Mouse (Mus musculus) hindbrain, postnatal 0 days (tissue): ENCODE measurements around the gene Apba3. TPM values are rescaled to one million over a fixed set of nuclear protein-coding genes. Genes with fewer than 3 reads are reported as not detected.
"Not testable (repeated sequence)": the region's sequence is repeated elsewhere in the genome, so short reads cannot be mapped to it uniquely, and the experiment has no call there.

ENCODE experiments used
- ATAC-seq: fragments of 200-750 bp; cut with Nextera tagmentation; 2 replicates; pipeline ENCODE4 v1.8.0; 2017; ENCODE audit warnings: mild to moderate bottlenecking, moderate TSS enrichment, moderate library complexity
- DNase-seq: peaks from one replicate; pipeline ENCODE4 v3.0.0-alpha.2; 2015; ENCODE audit warnings: low spot score
- H3K27ac ChIP-seq: fragments of 300-500 bp; sonication (generic); 2 replicates; pipeline ENCODE4 v1.5.1; 2014; ENCODE audit warnings: mild to moderate bottlenecking
- H3K27me3 ChIP-seq: fragments of 300-500 bp; sonication (generic); 2 replicates; pipeline ENCODE4 v1.6.1; 2014; ENCODE audit warnings: low read length, mixed read lengths; ENCODE audit not compliant: insufficient read depth
- H3K36me3 ChIP-seq: fragments of 300-500 bp; sonication (generic); 2 replicates; pipeline ENCODE4 v1.6.1; 2014; ENCODE audit warnings: low read length, mixed read lengths; ENCODE audit not compliant: insufficient read depth
- H3K4me1 ChIP-seq: fragments of 300-500 bp; sonication (generic); 2 replicates; pipeline ENCODE4 v1.6.1; 2014; ENCODE audit warnings: antibody characterized with exemption, low read length, mixed read lengths; ENCODE audit not compliant: insufficient read depth
- H3K4me2 ChIP-seq: fragments of 300-500 bp; sonication (generic); 2 replicates; pipeline ENCODE4 v1.6.1; 2014; ENCODE audit warnings: low read depth, mild to moderate bottlenecking, low read length, moderate library complexity, mixed read lengths
- H3K4me3 ChIP-seq: fragments of 300-500 bp; sonication (generic); 2 replicates; pipeline ENCODE4 v1.5.1; 2014; ENCODE audit warnings: low read length
- H3K9ac ChIP-seq: fragments of 300-500 bp; sonication (generic); replicated peaks from 2 replicates; pipeline ENCODE4 v1.6.1; 2014; ENCODE audit warnings: mild to moderate bottlenecking, low read length, moderate library complexity, mixed read lengths
- H3K9me3 ChIP-seq: fragments of 300-500 bp; sonication (generic); 2 replicates; pipeline ENCODE4 v1.6.1; 2016; ENCODE audit warnings: low read length, mixed read lengths
- CTCF ChIP-seq: IDR thresholded peaks from 2 replicates; pipeline ENCODE4 v1.5.1; 2016; ENCODE audit warnings: antibody characterized with exemption, control low read depth, low read depth
- WGBS: fragments of 180-500 bp; shearing (Covaris S2); extraction: QIAGEN DNeasy Blood & Tissue Kit; methylation state at CpG from one replicate; pipeline ENCODE4 v1.1.7; 2014; 5-methylcytosine and 5-hydroxymethylcytosine counted together
- polyA plus RNA-seq: library from polyadenylated mRNA; unstranded; fragments of >200 nt; fragmentation: Nextera tagmentation; extraction: Ambion mirVana; gene quantifications from 2 replicates; pipeline ENCODE4 v1.2.1, GENCODE M21; 2015
- total RNA-seq: library from RNA; depleted of rRNA; stranded (reverse); fragments of >200 nt; gene quantifications from 2 replicates; pipeline ENCODE4 v1.2.3, GENCODE M21; 2014; rRNA removed

The Apba3 gene
- total RNA-seq, result 61.0 and 63.6 TPM in 2 replicates
- polyA plus RNA-seq, result 24.0 and 27.6 TPM in 2 replicates

DNA sequence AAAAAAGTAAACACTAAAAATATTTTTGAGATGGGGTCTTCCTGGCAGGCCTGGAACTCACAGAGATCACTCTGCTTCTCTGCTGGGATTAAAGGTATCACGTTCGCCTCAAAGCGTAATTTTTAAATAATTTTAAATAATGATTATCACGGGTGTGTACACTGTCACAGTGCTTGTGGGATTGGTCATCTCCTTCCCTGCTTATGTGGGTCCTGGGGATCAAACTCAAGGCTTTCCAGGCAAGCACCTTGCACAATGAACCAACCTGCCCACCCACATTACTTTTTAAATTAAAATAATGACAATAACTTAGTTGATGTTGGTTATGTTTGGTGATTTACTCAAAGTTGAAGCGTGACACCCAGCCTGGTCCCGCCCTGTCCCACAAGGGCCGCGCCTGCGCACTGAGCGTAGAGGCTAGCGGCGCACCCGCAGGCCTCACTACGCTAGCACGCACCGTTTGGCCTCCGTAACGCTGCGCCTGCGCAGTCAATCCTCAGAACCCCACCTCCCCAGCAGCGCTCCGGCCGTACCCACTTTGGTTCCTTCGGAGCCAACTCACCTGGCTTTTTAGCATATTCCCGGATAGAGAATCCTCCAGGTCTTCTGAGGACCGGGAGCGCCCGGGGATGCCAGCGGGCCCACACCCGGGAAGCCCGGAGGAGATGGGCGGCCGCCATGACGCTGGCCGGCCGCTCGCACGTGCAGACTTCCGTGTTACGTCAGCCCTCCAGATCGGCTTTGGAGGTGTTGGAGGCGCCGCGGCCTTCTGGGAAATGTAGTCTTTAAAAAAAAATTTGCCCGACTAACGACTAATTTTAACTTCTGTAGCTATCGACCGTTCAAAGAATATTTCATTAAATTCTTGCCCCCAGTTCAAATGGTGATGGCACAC is at the start of gene Apba3, which contains the start of gene Mrpl54:
TSS of gene Apba3 (plus strand) at position 750 of the 895 bp plus-strand sequence.
TSS of gene Mrpl54 (minus strand) at position 724 of the 895 bp plus-strand sequence.
- peaks cover 16% of the 10 kb centered on the region for H3K36me3 ChIP-seq
- under 1% methylated on average over 48 of the region's 48 CpGs for WGBS
- peak; percentile 27; the same call in 1 of the 2 replicates for TF ChIP-seq CTCF

DNA sequence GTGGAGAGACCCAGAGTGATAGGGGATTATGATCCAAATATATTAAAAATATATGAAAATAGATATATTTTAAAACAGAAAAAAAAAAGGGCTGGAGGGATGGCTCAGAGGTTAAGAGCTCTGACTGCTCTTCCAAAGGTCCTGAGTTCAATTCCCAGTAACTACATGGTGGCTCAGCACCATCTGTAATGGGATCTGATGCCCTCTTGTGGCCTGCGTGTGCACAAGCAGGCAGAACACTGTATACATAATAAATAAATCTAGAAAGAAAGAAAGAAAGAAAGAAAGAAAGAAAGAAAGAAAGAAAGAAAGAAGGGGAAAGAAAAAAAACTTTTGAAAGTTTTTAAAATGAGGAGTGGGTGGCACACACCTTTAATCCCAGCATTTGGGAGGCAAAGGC is 49.5 kb upstream of the Apba3 start:
- H3K4me2 ChIP-seq, H3K27ac ChIP-seq, ATAC-seq, H3K4me3 ChIP-seq, H3K27me3 ChIP-seq, H3K9ac ChIP-seq, H3K9me3 ChIP-seq, H3K4me1 ChIP-seq: not testable (repeated sequence)
- peak; percentile 59 for DNase-seq
- TF ChIP-seq CTCF, result peak; percentile 62
- H3K36me3 ChIP-seq, result peaks cover 39% of the 10 kb centered on the region
- 30% methylated on average over 1 of the region's 1 CpGs for WGBS

More for the DNA sequence above, at the start of gene Apba3, which contains the start of gene Mrpl54:
- Histone ChIP-seq H3K27me3 (no peaks in the 10 kb centered on the region), H3K9me3 (no peaks in the 10 kb centered on the region), H3K4me1 (peaks cover 14% of the 10 kb centered on the region), H3K27ac (peak within 1 kb of the TSS; percentile 88), H3K9ac (peak within 1 kb of the TSS; percentile 74), H3K4me2 (peak within 1 kb of the TSS; percentile 67), H3K4me3 (peak within 1 kb of the TSS; percentile 73)
- ATAC-seq (peak; percentile 94), DNase-seq (peak; percentile 97)

DNA sequence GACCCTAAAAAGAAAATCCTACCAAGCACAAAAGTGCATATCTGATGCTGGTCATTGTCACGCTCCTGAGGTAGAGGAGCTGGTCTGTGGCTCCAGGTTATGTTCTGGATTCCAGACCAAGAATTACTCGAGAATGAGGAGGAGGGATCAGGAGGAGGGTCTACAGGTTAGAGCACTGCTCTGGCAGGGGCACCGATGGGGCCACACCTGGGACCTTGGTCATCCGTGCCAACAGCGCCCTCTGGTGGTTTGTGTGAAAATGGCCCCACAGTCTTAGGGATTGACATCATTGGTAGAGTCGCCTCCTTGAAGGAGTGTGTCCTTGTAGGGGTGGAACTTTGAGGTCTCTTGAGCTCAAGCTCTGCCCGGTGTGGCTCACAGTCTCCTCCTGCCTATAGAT is 48.8 kb upstream of the Apba3 start:
- Histone ChIP-seq H3K4me3 (no peak overlapping the region), H3K9me3 (no peaks in the 10 kb centered on the region), H3K4me1 (no peaks in the 10 kb centered on the region), H3K27ac (no peak overlapping the region), H3K4me2 (no peak overlapping the region), H3K36me3 (peaks cover 33% of the 10 kb centered on the region; the same call in 1 of the 2 replicates), H3K9ac (no peak overlapping the region), H3K27me3 (no peaks in the 10 kb centered on the region)
- peak; percentile 85 for TF ChIP-seq CTCF
- ATAC-seq (peak; percentile 41), DNase-seq (peak; percentile 67)
- 38% methylated on average over 7 of the region's 7 CpGs for WGBS

DNA sequence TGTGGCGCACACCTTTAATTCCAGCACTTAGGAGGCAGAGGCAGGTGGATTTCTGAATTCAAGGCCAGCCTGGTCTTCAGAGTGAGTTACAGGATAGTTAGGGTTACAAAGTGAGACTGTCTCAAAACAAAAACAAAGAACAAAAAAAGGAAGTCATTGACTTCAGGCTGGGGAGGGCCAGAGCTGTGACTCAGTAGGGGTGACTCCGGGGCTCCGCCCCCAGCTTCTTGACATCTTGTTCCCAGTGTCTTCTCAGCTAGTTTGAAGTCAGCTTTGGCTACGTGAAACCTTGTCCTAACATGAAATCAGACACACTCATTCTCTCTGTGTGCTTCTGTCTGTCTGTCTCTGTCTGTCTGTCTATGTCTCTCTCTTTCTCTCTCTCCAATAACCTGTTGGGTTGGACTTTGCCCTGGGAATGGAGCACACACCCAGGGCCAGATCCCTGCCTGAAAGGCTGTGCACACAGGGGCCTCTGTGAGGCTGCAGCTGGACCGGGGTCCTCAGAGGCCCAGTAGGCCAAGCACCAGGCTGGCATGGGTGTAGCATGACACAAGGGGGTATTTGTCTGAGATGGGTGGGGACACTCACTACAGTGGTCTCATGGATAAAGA is 45.3 kb upstream of the Apba3 start:
- Histone ChIP-seq H3K9ac (no peak overlapping the region), H3K4me2 (no peak overlapping the region), H3K4me3 (no peak overlapping the region), H3K4me1 (no peaks in the 10 kb centered on the region), H3K27ac (no peak overlapping the region), H3K27me3 (no peaks in the 10 kb centered on the region), H3K36me3 (peaks cover 21% of the 10 kb centered on the region), H3K9me3 (no peaks in the 10 kb centered on the region)
- TF ChIP-seq CTCF, result no peak
- WGBS, result 89% methylated on average over 5 of the region's 5 CpGs
- ATAC-seq (no peak; the same call in 1 of the 2 replicates), DNase-seq (no peak)

DNA sequence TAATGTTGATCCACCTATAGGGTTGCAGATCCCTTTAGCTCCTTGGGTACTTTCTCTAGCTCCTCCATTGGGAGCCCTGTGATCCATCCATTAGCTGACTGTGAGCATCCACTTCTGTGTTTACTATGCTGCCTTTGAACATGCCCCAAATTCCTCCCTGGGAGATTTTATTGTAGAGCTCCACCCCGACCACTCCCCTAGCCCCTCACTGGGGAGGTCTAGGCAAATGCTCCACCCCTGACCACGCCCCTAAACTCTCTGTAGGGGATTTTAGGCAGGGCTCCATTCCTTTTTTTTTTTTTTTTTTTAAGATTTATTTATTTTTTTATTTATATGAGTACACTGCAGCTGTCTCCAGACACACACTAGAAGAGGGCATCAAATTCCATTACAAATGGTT is 43.0 kb upstream of the Apba3 start:
- not testable (repeated sequence) for H3K9me3 ChIP-seq, H3K4me2 ChIP-seq, H3K4me3 ChIP-seq, ATAC-seq, H3K27me3 ChIP-seq, H3K27ac ChIP-seq, H3K4me1 ChIP-seq, DNase-seq, H3K9ac ChIP-seq
- 72% methylated on average over 2 of the region's 2 CpGs for WGBS
- H3K36me3 ChIP-seq, result peaks cover 19% of the 10 kb centered on the region

DNA sequence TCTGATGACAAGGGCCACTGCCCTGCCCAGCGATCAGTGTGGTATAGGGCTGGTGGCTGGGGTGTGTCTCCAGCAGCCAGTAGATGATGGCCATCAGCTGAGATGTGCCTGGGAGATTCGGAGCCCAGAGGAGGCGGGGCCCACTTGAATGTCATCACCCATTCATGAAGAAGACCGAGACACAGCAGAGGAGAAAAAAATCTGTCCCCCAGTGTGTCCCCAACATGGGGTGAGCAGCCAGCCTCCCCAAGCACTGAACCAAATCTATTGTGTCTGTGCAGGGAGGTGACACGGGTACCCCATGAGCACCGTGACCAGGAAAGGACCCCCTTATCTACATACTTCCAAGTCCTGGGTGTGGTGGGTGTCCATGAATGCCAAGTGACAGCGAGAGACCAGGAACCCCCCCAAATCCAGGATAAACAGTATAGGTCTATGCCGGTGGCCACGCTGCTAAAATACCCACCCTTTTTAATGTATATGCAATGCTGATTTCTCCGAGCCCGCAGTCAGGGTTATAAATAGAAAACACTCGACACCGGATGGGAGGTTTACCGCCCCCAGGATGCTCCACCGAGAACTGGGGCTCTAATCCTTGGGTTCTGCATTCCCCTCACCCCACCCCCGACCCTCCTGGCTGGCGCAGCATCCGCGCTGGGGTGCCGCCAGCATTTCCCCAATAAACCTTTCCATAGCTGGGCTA is 36.9 kb upstream of the Apba3 start:
- H3K9me3 ChIP-seq, result no peaks in the 10 kb centered on the region
- DNase-seq, result peak; percentile 63
- H3K27me3 ChIP-seq, result no peaks in the 10 kb centered on the region
- no peak for TF ChIP-seq CTCF
- H3K4me2 ChIP-seq, result peak overlapping the region; percentile 66
- peak overlapping the region; percentile 61 for H3K4me3 ChIP-seq
- 6% methylated on average over 20 of the region's 20 CpGs for WGBS
- peaks cover 19% of the 10 kb centered on the region for H3K4me1 ChIP-seq
- peak overlapping the region; percentile 86 for H3K9ac ChIP-seq
- H3K36me3 ChIP-seq, result no peaks in the 10 kb centered on the region
- ATAC-seq, result peak; percentile 27
- peak overlapping the region; percentile 94 for H3K27ac ChIP-seq
